Mouse (Mus musculus) c-Kit-positive CD71-positive TER-119-negative erythroid progenitor cells, embryonic 14.5 days (primary cell): Measurements from ENCODE around the gene Magea4.

Experiments
- DNase-seq: peaks from one replicate; pipeline ENCODE4 v3.0.0-alpha.2; 2013; ENCODE audit warnings: low read depth

Magea4 gene

DNA sequence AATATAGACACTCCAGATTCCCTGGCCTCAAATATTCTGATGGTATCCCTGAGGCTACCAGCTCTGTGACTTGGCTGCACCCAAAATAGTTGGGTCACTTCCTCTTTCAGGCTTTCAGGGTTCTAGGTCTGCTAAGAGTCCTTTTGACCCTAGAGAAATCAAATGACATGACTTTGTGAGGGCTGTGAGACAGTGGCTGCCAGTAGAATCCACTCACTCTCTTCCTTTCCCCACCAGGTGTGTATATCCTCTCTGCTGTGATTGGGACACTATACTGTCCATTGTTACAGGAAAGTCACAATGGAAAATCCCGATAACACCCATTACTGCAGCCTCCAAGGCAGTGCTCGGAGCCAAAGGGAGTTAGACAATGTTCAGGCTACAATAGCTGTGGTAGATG lies at the start of gene Magea4:
Magea4 (plus strand) TSS at position 301 of the 400 bp plus-strand sequence.
- no peak for DNase-seq

DNA sequence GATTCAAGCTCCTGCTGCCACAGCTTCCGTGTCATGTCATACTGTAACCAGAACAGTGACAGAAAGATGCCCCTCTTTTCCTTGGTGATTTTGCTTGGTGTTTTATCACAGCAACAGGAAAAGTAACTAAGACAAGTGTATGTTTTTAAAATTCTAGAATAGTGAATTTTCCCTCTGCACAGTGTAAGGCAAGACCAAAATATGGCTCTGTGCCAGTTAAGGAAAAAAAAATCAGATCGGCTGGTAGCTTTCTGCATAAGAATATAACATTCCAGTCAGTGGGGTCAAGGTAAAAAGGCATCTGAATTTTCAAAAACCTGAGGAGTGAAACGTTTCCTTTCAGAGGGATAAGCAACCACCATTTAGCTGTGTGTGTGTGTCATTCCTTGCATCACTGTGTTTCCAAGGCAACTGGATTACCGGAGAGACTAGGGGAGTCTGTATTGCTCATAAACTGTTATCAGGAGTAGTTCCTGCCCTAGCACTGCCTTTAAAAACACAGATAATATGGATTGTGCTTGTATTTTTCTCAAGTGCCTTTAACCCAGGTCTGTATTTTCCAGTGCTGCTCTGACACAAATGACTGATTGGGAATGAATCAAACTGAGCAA lies 18.8 kb upstream of the Magea4 start:
- DNase-seq = no peak

DNA sequence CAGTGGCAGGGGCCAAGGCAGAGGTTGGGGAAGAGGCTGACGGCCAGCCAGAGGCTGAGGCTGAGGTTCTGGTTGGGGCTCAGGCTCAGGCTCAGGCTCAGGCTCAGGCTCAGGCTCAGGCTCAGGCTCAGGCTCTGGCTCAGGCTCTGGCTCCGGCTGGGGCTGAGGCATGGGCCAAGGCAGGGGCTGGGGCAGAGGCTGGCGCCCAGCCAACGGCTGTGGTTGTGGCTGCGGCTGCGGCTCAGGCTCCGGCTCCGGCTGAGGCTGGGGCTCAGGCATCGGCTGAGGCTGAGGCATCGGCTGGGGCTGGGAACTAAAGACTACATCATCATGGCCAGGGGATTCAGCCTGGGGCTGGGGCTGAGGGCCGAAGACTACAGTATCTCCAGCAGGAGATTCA lies 48.8 kb downstream of the Magea4 start:
- no peak for DNase-seq
